Mouse (Mus musculus) MEL (cell line): ENCODE data around the gene Taar7a. TPM values are rescaled to one million over a fixed set of nuclear protein-coding genes. Genes with fewer than 3 reads are reported as not detected.

Source experiments
- DNase-seq: peaks from one replicate; pipeline ENCODE4 v3.0.0; 2011; ENCODE audit warnings: low read depth, low spot score
- H3K27ac ChIP-seq: 2 replicates; pipeline ENCODE4 v1.5.1; 2012; ENCODE audit warnings: low read depth, mild to moderate bottlenecking, control low read depth, low read length, moderate library complexity; ENCODE audit not compliant: control insufficient read depth
- H3K27me3 ChIP-seq, 2 experiments: fragments of 150-350 bp in 1 of 2; sonication (generic) in 1 of 2; 2 replicates each; pipeline ENCODE4 v1.6.1; 2012; ENCODE audit warnings: low read length in 2 of 2, mild to moderate bottlenecking in 2 of 2, improper control_type of control experiment in 1 of 2, moderate library complexity in 1 of 2; ENCODE audit not compliant: insufficient read depth in 2 of 2, control insufficient read depth in 1 of 2
- H3K36me3 ChIP-seq, 2 experiments: 2 replicates each; pipeline ENCODE4 v1.6.1; 2012 to 2014; ENCODE audit warnings: low read length in 2 of 2, improper control_type of control experiment in 1 of 2, inconsistent platforms in 1 of 2, mild to moderate bottlenecking in 1 of 2; ENCODE audit not compliant: insufficient read depth in 2 of 2, control insufficient read depth in 1 of 2
- H3K4me1 ChIP-seq, 2 experiments: fragments of 150-350 bp in 1 of 2; sonication (generic) in 1 of 2; 2 replicates each; pipeline ENCODE4 v1.6.1; 2012; ENCODE audit warnings: low read length in 2 of 2, improper control_type of control experiment in 1 of 2, mild to moderate bottlenecking in 1 of 2; ENCODE audit not compliant: insufficient read depth in 2 of 2, control insufficient read depth in 1 of 2
- H3K4me3 ChIP-seq, 2 experiments: fragments of 150-350 bp in 1 of 2; sonication (generic) in 1 of 2; 2 replicates each; pipeline ENCODE4 v1.5.1; 2012; ENCODE audit warnings: low read depth in 2 of 2, low read length in 2 of 2, mild to moderate bottlenecking in 2 of 2, moderate library complexity in 2 of 2, control low read depth in 1 of 2, improper control_type of control experiment in 1 of 2; ENCODE audit not compliant: control insufficient read depth in 1 of 2, insufficient read depth in 1 of 2
- H3K79me2 ChIP-seq: 2 replicates; pipeline ENCODE4 v1.6.1; 2012; ENCODE audit warnings: mild to moderate bottlenecking, low read length, moderate library complexity; ENCODE audit not compliant: control insufficient read depth, poor library complexity, insufficient read depth
- H3K9ac ChIP-seq: 2 replicates; pipeline ENCODE4 v1.6.1; 2012; ENCODE audit warnings: low read depth, mild to moderate bottlenecking, control low read depth, low read length, moderate library complexity; ENCODE audit not compliant: control insufficient read depth, poor library complexity, severe bottlenecking
- H3K9me3 ChIP-seq: fragments of 150-350 bp; sonication (generic); replicated peaks from 2 replicates; pipeline ENCODE4 v1.6.1; 2012; ENCODE audit warnings: mild to moderate bottlenecking, low read length, improper control_type of control experiment, moderate library complexity; ENCODE audit not compliant: insufficient read depth
- E2F4 ChIP-seq: IDR thresholded peaks from 2 replicates; pipeline ENCODE4 v1.6.1; 2011; ENCODE audit warnings: low read depth, low read length, improper control_type of control experiment, borderline replicate concordance
- ELF1 ChIP-seq: IDR thresholded peaks from 2 replicates; pipeline ENCODE4 v1.6.1; 2014; ENCODE audit warnings: low read depth, mild to moderate bottlenecking, inconsistent platforms, low read length, improper control_type of control experiment, moderate library complexity
- EP300 ChIP-seq, 2 experiments: IDR thresholded peaks; 2 replicates each; pipeline ENCODE4 v1.6.1; 2011; ENCODE audit warnings: improper control_type of control experiment in 2 of 2, low read length in 2 of 2, low read depth in 1 of 2, mild to moderate bottlenecking in 1 of 2
- GABPA ChIP-seq: IDR thresholded peaks from 2 replicates; pipeline ENCODE4 v1.6.1; 2012; ENCODE audit warnings: low read depth, mild to moderate bottlenecking, inconsistent platforms, low read length, improper control_type of control experiment, moderate library complexity
- KAT2A ChIP-seq: conservative IDR thresholded peaks from 2 replicates; pipeline ENCODE4 v1.6.1; 2012; ENCODE audit warnings: low read depth, low read length, improper control_type of control experiment, inconsistent platforms
- MAX ChIP-seq: IDR thresholded peaks from 2 replicates; pipeline ENCODE4 v1.6.1; 2011; ENCODE audit warnings: low read length, improper control_type of control experiment
- NELFE ChIP-seq: IDR thresholded peaks from 2 replicates; pipeline ENCODE4 v1.6.1; 2011; ENCODE audit warnings: low read depth, low read length, improper control_type of control experiment
- NRF1 ChIP-seq: IDR thresholded peaks from 2 replicates; pipeline ENCODE4 v1.6.1; 2014; ENCODE audit warnings: low read depth, mild to moderate bottlenecking, inconsistent platforms, low read length, improper control_type of control experiment, moderate library complexity; ENCODE audit not compliant: poor library complexity, insufficient read depth, severe bottlenecking
- POLR2AphosphoS5 ChIP-seq: IDR thresholded peaks from 2 replicates; pipeline ENCODE4 v1.6.1; 2012; ENCODE audit warnings: low read depth, borderline replicate concordance, mild to moderate bottlenecking, inconsistent platforms, low read length, moderate library complexity, mixed read lengths
- RAD21 ChIP-seq: IDR thresholded peaks from 2 replicates; pipeline ENCODE4 v1.6.1; 2011; ENCODE audit warnings: mild to moderate bottlenecking, low read depth, low read length, improper control_type of control experiment
- RCOR1 ChIP-seq: IDR thresholded peaks from 2 replicates; pipeline ENCODE4 v1.6.1; 2012; ENCODE audit warnings: low read depth, mild to moderate bottlenecking, inconsistent platforms, low read length, improper control_type of control experiment
- SMC3 ChIP-seq: IDR thresholded peaks from 2 replicates; pipeline ENCODE4 v1.6.1; 2011; ENCODE audit warnings: low read depth, low read length, improper control_type of control experiment
- TBP ChIP-seq: IDR thresholded peaks from 2 replicates; pipeline ENCODE4 v1.8.0; 2011; ENCODE audit warnings: low read depth, low read length, improper control_type of control experiment
- USF2 ChIP-seq, 2 experiments: IDR thresholded peaks; 2 replicates each; pipeline ENCODE4 v1.6.1; 2011 to 2012; ENCODE audit warnings: improper control_type of control experiment in 2 of 2, low read length in 2 of 2, borderline replicate concordance in 1 of 2, inconsistent platforms in 1 of 2, low read depth in 1 of 2, mild to moderate bottlenecking in 1 of 2; ENCODE audit not compliant: insufficient read depth in 1 of 2
- ZC3H11A ChIP-seq: IDR thresholded peaks from 2 replicates; pipeline ENCODE4 v1.6.1; 2012; ENCODE audit warnings: low read depth, mild to moderate bottlenecking, inconsistent platforms, low read length, improper control_type of control experiment
- ZMIZ1 ChIP-seq: IDR thresholded peaks from 2 replicates; pipeline ENCODE4 v1.6.1; 2012; ENCODE audit warnings: low read depth, mild to moderate bottlenecking, inconsistent platforms, low read length, improper control_type of control experiment, moderate library complexity
- ZNF384 ChIP-seq: IDR thresholded peaks from 2 replicates; pipeline ENCODE4 v1.6.1; 2012; ENCODE audit warnings: low read depth, mild to moderate bottlenecking, inconsistent platforms, low read length, improper control_type of control experiment
- polyA plus RNA-seq, 2 experiments: library from polyadenylated mRNA; stranded (reverse) in 1 of 2; unstranded in 1 of 2; fragments of >175 nt in 1 of 2; fragments of >200 nt in 1 of 2; gene quantifications; 2 replicates each; pipeline versions ENCODE4 v1.2.1 to v1.2.4; 2012; ENCODE audit warnings: low replicate concordance in 2 of 2, low read depth in 1 of 2; ENCODE audit not compliant: insufficient read length in 2 of 2, insufficient read depth in 1 of 2, missing spikeins in 1 of 2
- total RNA-seq: library from RNA; depleted of rRNA; stranded (reverse); fragments of 300-350 nt; gene quantifications from 2 replicates; pipeline ENCODE4 v1.2.3, GENCODE M21; 2012

Gene Taar7a
- total and polyA plus RNA-seq, 3 experiments = not detected

DNA sequence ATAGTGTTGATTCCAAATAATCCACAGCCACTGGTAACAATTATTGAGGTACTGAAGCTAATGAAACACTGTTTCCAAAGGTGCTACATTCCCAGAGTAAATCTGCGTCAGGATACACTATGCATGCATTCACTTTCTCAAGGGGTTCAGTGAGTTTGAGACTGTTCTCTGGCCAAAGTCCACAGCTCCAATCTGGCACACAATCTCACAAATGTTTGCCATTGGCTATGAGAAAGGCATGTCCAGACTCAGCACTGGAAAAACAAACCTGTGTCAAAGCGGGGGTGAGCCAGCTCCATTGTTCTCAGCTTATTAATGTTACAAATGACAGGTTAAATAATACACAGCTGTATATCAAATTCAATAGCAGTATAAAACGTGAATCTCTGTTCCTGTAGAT is 34.2 kb downstream of the Taar7a start:
- no peak overlapping the region for H3K27ac ChIP-seq
- no peaks in the 10 kb centered on the region for H3K9me3 ChIP-seq
- no peaks in the 10 kb centered on the region for H3K79me2 ChIP-seq
- peaks cover 0 to 1% of the 10 kb centered on the region in 2 experiments; a peak in 2 of 4 replicates for H3K27me3 ChIP-seq
- TF ChIP-seq ZMIZ1 = no peak
- TF ChIP-seq TBP = no peak
- TF ChIP-seq KAT2A = no peak
- TF ChIP-seq E2F4 = no peak
- no peak for TF ChIP-seq GABPA
- TF ChIP-seq SMC3 = no peak
- TF ChIP-seq ELF1 = no peak
- no peak for TF ChIP-seq NELFE
- no peak for TF ChIP-seq ZNF384
- TF ChIP-seq RCOR1 = no peak
- TF ChIP-seq NRF1 = no peak
- no peak for TF ChIP-seq EP300 (IDR thresholded peaks at IDR 0.05; ENCODE audit: low read depth in 1 of 2, low read length in 2 of 2)
- no peak for TF ChIP-seq MAX
- no peaks in the 10 kb centered on the region for H3K36me3 ChIP-seq
- no peak for DNase-seq
- H3K4me1 ChIP-seq = no peaks in the 10 kb centered on the region
- H3K9ac ChIP-seq = no peak overlapping the region
- no peak overlapping the region for H3K4me3 ChIP-seq

DNA sequence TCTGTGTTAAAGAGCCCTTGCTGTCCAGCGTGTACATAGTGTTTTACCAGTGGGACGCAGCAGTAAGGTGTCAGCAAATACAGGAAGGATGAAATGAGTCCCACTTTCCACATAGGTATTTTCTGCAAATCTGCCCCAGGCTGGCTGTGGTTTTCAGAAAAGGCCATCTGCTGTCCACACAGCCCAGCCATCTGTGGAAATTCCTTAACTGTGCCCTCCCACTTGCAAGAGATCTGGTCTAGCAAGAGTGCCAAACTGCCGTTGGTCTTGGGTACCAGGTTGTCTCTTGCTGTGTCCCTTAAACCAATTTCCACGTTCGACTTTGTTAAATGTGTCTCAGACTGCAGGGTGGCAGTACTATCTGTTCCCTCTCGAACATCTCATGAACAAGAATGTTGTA is 41.6 kb downstream of the Taar7a start:
- no peaks in the 10 kb centered on the region for H3K36me3 ChIP-seq
- no peak for TF ChIP-seq RAD21
- TF ChIP-seq KAT2A = no peak
- TF ChIP-seq POLR2AphosphoS5 = no peak
- no peak for TF ChIP-seq USF2 (IDR thresholded peaks at IDR 0.05; ENCODE audit: borderline replicate concordance in 1 of 2, insufficient read depth in 1 of 2, low read depth in 1 of 2, low read length in 2 of 2)
- no peak for TF ChIP-seq ZC3H11A
- DNase-seq = no peak
- H3K79me2 ChIP-seq = no peaks in the 10 kb centered on the region
- no peak overlapping the region for H3K27ac ChIP-seq
- H3K9me3 ChIP-seq = no peaks in the 10 kb centered on the region
- H3K27me3 ChIP-seq = peaks cover 1 to 3% of the 10 kb centered on the region in 2 experiments; a peak in 2 of 4 replicates
- no peak overlapping the region for H3K9ac ChIP-seq
- H3K4me1 ChIP-seq = no peaks in the 10 kb centered on the region
- H3K4me3 ChIP-seq = no peak overlapping the region
